Mouse (Mus musculus): ENCODE results near the gene Lrrc42. TPM values are rescaled to one million over a fixed set of nuclear protein-coding genes. Genes with fewer than 3 reads are reported as not detected.

The Lrrc42 gene
- 10 to 100 TPM; 31.7 to 33.4 TPM for total RNA-seq (2021)
- long read RNA-seq, experiment 1, transcript Lrrc42-201 (8 exons, 1,755 nt), result major isoform, 15 of 17 reads
- long read RNA-seq, experiment 1, partial matches to known transcripts, result 1 of 17 reads
- long read RNA-seq, experiment 1, other reads (novel, unspliced or antisense), result 1 of 17 reads
- long read RNA-seq, experiment 2, transcript Lrrc42-201 (8 exons, 1,755 nt), result major isoform, 12 of 14 reads
- long read RNA-seq, experiment 2, partial matches to known transcripts, result 0 of 14 reads
- long read RNA-seq, experiment 2, other reads (novel, unspliced or antisense), result 2 of 14 reads

GRCm38 (mm10) chr4:107253125-107254091 is at the start of gene Lrrc42, which contains the start of gene Hspb11:
Gene Lrrc42, minus strand, starts transcription at chr4:107253532.
Gene Hspb11, plus strand, starts transcription at chr4:107253593.
- H3K4me3 ChIP-seq, result peak within 1 kb of the TSS; percentile 93
- peak; percentile 44 for TF ChIP-seq CTCF (conservative IDR thresholded peaks at IDR 0.05)
- DNase-seq (ENCODE audit: low spot score in 2 of 2), result peak; percentile 90 to 93
- H3K27ac ChIP-seq, result peak within 1 kb of the TSS; percentile 91

- no peak for TF ChIP-seq CTCF (conservative IDR thresholded peaks at IDR 0.05)
- no peak for DNase-seq (ENCODE audit: low spot score in 2 of 2)
- no peak overlapping the region for H3K4me3 ChIP-seq
- no peak overlapping the region for H3K27ac ChIP-seq
These were observed 49.5 kb upstream of the Lrrc42 start for GRCm38 (mm10) chr4:107302832-107303231.

GRCm38 (mm10) chr4:107302221-107302620 is 48.9 kb upstream of the Lrrc42 start:
- no peak for TF ChIP-seq CTCF (conservative IDR thresholded peaks at IDR 0.05)
- no peak overlapping the region for H3K27ac ChIP-seq
- no peak overlapping the region for H3K4me3 ChIP-seq
- DNase-seq (ENCODE audit: low spot score in 2 of 2), result no peak

- Histone ChIP-seq H3K27ac (no peak overlapping the region), H3K4me3 (no peak overlapping the region)
- no peak for DNase-seq (ENCODE audit: low spot score in 2 of 2)
- TF ChIP-seq CTCF (conservative IDR thresholded peaks at IDR 0.05), result no peak
These were observed 47.7 kb upstream of the Lrrc42 start for GRCm38 (mm10) chr4:107300902-107301555.

GRCm38 (mm10) chr4:107300371-107300770 is 47.0 kb upstream of the Lrrc42 start:
- DNase-seq (ENCODE audit: low spot score in 2 of 2), result no peak
- Histone ChIP-seq H3K4me3 (no peak overlapping the region), H3K27ac (no peak overlapping the region)
- no peak for TF ChIP-seq CTCF (conservative IDR thresholded peaks at IDR 0.05)

- Histone ChIP-seq H3K27ac (no peak overlapping the region), H3K4me3 (no peak overlapping the region)
- DNase-seq (ENCODE audit: low spot score in 2 of 2), result no peak
- no peak for TF ChIP-seq CTCF (conservative IDR thresholded peaks at IDR 0.05)
These were observed 46.5 kb upstream of the Lrrc42 start for GRCm38 (mm10) chr4:107299779-107300340.

GRCm38 (mm10) chr4:107298071-107298606 is 44.8 kb upstream of the Lrrc42 start:
- no peak for TF ChIP-seq CTCF (conservative IDR thresholded peaks at IDR 0.05)

GRCm38 (mm10) chr4:107292273-107292662 is 38.9 kb upstream of the Lrrc42 start:
- no peak for DNase-seq (ENCODE audit: low spot score in 2 of 2)
- Histone ChIP-seq H3K27ac (peak overlapping the region; percentile 87), H3K4me3 (no peak overlapping the region)
- TF ChIP-seq CTCF (conservative IDR thresholded peaks at IDR 0.05), result no peak

More at GRCm38 (mm10) chr4:107298071-107298606, 44.8 kb upstream of the Lrrc42 start:
- Histone ChIP-seq H3K27ac (no peak overlapping the region), H3K4me3 (no peak overlapping the region)
- DNase-seq (ENCODE audit: low spot score in 2 of 2), result no peak

- DNase-seq (ENCODE audit: low spot score in 2 of 2), result peak; percentile 24 to 54
- TF ChIP-seq CTCF (conservative IDR thresholded peaks at IDR 0.05), result no peak
- Histone ChIP-seq H3K4me3 (no peak overlapping the region), H3K27ac (peak overlapping the region; percentile 87)
These were observed 38.4 kb upstream of the Lrrc42 start for GRCm38 (mm10) chr4:107291611-107292272.

GRCm38 (mm10) chr4:107287517-107287916 is 34.2 kb upstream of the Lrrc42 start:
- DNase-seq (ENCODE audit: low spot score in 2 of 2), result no peak
- H3K27ac ChIP-seq, result no peak overlapping the region
- H3K4me3 ChIP-seq, result no peak overlapping the region
- TF ChIP-seq CTCF (conservative IDR thresholded peaks at IDR 0.05), result no peak

- no peak overlapping the region for H3K4me3 ChIP-seq
- TF ChIP-seq CTCF (conservative IDR thresholded peaks at IDR 0.05), result no peak
- DNase-seq (ENCODE audit: low spot score in 2 of 2), result no peak
These were observed 33.1 kb upstream of the Lrrc42 start for GRCm38 (mm10) chr4:107286386-107286785.

More at GRCm38 (mm10) chr4:107286386-107286785, 33.1 kb upstream of the Lrrc42 start:
- no peak overlapping the region for H3K27ac ChIP-seq

Data from layer of hippocampus, adult 2 months (tissue).